Mouse (Mus musculus) cerebellum, postnatal 10 days (tissue): Measurements from ENCODE around the gene Mpig6b.
"Not testable (repeated sequence)": the region's sequence is repeated elsewhere in the genome, so short reads cannot be mapped to it uniquely, and the experiment has no call there.

Source experiments
- DNase-seq, 2 experiments: peaks; one replicate each; pipeline ENCODE4 v3.0.0; 2021; ENCODE audit warnings: mixed read lengths in 2 of 2

The Mpig6b gene

DNA sequence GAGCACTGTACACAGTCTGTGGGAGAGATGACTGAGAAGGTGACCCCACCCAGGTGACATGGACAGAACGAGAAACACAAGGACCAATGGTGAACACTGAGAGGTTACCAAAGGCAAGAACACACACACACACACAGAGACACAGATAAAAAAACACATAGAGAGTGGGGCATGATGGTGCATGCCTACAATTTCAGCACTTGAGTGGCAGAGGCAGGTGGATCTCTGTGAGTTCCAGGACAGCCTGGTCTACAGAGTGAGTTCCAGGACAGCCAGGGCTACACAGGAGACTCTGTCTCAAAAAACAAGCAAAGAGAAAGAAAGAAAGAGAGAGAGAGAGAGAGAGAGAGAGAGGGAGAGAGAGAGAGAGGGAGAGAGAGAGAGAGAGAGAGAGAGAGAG is 32.3 kb downstream of the Mpig6b start:
- not testable (repeated sequence) for DNase-seq

- DNase-seq = no peak
These were observed 33.6 kb downstream of the Mpig6b start for GRCm38 (mm10) chr17:35032323-35032870.

DNA sequence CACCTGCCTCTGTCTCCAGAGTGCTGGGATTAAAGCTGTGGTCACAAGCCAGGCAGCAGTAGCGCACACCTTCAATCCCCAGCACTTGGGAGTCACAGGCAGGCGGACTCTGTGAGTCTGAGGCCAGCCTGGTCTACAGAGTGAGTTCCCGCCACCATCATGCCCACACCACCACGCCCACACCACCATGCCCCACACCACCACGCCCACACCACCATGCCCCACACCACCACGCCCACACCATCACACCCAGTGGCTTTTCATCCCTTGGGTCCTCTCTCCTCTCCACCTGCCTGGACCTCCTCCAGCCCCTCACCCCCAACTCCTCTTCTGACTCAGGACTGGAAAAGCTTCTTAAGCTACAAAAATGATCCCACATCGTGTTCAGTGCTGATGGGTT is 34.1 kb downstream of the Mpig6b start:
- no peak for DNase-seq

DNA sequence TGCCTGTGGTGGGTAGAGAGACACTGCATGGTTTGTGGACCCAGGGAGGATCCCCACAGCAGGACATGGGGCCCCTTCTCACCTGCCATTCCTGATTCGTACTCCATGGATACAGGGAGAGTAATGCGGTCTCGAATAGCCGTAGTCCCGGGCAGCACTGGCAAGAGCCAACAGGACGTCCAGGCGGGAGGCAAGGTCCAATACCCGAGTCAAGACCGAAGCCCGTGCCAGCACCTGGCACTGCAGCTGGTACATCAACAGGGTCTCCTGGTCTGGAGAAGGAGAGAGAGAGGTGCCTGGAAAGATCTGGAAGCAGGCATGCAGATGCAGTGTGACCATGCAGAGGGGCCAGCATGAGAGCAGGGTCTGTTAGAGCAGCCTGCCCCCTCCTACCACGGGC is 34.7 kb downstream of the Mpig6b start:
- peak; percentile 43 to 50 for DNase-seq

- peak; percentile 63 to 65 for DNase-seq
These were observed 36.1 kb downstream of the Mpig6b start for GRCm38 (mm10) chr17:35029691-35030532.

DNA sequence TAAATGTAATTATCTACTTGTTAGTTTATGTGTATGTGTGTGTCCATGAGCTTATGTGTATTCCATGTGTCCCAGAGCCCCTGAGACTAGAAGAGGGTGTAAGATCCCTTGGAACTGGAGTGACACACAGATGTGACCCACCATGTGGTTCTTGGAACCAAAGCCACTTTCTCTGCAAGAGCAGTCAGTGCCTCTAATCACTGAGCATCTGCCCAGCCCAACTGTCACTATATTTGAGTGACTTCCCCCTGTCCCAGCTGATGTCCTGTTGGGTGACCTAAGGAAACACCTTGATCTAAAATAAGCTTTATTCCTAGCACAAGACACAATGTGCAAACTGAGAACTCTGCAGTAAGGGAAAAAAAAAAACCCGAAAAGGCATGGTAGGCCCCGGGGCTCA is 37.7 kb downstream of the Mpig6b start:
- peak; percentile 67 to 75 for DNase-seq

DNA sequence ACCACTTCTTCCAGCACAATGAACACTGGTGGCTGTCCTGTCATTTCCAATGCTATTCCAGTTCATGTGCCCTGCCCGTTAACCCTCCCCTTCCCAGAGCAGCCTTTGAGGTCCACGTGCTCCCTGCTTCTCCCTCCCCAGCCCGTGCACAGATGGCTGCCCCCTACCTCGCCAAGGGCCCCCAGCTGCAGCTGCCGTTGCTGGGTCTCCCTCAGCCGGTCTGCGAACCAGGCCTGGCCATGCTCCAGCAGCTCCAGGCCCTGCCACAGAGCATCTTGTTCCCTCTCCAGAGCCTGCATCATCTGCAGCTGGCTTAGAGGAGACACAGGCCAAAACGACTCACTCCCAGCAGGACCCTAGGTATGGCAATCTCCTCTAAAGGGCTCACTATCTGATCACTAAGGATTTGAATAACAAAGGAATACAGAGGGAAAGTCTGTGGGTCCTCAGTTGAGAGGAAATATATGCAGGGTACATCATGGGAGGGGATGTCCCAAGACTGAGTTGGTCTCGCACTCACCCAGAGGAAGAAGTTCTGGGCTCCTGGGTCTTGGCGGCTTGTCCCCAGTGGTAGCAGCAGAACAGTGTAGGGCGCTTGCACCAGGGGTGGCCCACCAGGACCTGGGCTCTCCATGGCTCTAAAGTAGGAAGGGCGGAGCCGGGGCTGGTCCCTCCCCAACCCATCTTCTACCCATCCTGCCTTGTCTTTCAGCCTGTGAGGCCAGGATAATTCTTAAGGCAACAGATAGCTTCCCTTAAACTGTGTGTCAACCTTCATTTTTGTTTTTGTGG is 38.5 kb downstream of the Mpig6b start, which contains the start of gene Sapcd1:
Sapcd1 (minus strand) TSS at position 740 of the 792 bp plus-strand sequence.
- DNase-seq = peak; percentile 89 to 95

- DNase-seq = peak in 1 of 2 experiments; percentile 25
These were observed 39.8 kb downstream of the Mpig6b start for GRCm38 (mm10) chr17:35026206-35026605.

- no peak for DNase-seq
These were observed 41.1 kb downstream of the Mpig6b start for GRCm38 (mm10) chr17:35024691-35025488.

DNA sequence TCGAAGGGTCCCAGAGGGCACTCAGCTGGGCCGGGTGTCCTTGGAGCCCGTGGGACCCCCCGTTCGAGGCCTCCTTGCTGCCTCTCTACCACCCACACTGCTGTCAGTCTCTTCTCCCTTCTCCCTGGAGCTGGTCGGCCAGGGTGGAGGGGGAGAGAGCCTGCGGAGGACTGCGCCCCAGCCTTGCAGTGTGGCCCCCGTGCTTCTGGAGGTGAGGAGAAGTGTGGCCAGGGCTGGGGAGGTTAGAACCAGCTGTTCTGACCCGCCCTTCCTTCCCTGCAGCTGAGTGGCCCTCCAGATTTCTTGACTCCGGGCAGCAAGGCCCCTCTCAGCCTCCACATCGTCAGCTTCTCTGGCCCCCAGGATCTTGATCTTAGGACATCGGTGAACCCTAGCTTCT is 41.7 kb downstream of the Mpig6b start:
- no peak for DNase-seq

- DNase-seq = peak in 1 of 2 experiments; percentile 16
These were observed 42.2 kb downstream of the Mpig6b start for GRCm38 (mm10) chr17:35023756-35024155.

GRCm38 (mm10) chr17:35023221-35023620 is 42.8 kb downstream of the Mpig6b start:
- DNase-seq = no peak

GRCm38 (mm10) chr17:35022541-35023060 is 43.4 kb downstream of the Mpig6b start:
- DNase-seq = no peak

- DNase-seq = no peak
These were observed 44.0 kb downstream of the Mpig6b start for GRCm38 (mm10) chr17:35021842-35022477.

DNA sequence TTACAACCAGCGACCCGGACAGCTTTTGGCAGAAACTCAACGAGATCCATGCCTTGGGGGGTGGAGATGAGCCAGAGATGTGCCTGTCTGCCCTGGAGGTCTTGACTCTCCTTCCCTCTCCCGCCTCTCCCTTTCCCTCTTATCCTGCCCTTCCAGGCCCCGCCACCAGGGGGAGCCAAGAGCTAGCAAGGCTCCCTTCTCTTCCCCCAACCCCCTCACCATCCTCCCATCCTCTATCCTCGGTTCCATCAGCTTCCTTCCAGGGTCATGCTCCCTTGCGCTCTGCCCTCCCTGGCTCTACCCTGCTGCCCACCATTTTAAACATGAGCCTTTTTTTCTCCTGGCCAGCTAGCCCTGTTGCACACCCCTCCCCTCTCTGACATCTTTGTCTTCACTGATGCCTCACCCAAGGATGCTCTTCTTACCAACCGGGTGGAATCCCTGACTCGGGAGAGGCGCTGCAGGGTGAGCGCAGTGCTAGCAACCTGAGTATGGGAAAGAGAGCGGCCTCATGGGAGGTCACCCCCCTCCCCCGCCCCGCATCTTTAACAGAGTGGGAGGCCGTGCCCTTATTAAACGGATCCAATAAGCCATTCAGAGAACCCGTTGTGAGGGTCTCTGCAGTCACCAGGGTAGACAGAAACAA is 44.7 kb downstream of the Mpig6b start:
- DNase-seq = peak; percentile 97 to 98

- DNase-seq = no peak
These were observed 45.4 kb downstream of the Mpig6b start for GRCm38 (mm10) chr17:35020551-35020950.

GRCm38 (mm10) chr17:35019894-35020293 is 46.1 kb downstream of the Mpig6b start:
- peak in 1 of 2 experiments; percentile 18 for DNase-seq

GRCm38 (mm10) chr17:35018171-35018570 is 47.8 kb downstream of the Mpig6b start:
- no peak for DNase-seq

DNA sequence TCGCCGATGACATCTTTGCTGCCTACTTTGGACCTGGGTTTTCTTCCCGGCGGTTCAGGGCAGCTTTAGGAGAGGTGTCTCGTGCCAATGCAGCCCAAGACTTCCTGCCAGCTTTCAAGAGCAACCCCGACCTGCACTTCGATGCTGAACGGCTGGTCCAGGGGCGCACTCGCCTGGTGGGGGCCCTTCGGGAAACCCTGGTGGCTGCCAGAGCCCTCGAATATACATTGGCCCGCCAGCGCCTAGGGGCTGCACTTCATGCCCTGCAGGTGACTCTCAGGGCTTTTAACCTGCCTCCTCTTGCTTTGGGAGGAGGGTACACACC is 48.3 kb downstream of the Mpig6b start:
- DNase-seq = no peak

DNA sequence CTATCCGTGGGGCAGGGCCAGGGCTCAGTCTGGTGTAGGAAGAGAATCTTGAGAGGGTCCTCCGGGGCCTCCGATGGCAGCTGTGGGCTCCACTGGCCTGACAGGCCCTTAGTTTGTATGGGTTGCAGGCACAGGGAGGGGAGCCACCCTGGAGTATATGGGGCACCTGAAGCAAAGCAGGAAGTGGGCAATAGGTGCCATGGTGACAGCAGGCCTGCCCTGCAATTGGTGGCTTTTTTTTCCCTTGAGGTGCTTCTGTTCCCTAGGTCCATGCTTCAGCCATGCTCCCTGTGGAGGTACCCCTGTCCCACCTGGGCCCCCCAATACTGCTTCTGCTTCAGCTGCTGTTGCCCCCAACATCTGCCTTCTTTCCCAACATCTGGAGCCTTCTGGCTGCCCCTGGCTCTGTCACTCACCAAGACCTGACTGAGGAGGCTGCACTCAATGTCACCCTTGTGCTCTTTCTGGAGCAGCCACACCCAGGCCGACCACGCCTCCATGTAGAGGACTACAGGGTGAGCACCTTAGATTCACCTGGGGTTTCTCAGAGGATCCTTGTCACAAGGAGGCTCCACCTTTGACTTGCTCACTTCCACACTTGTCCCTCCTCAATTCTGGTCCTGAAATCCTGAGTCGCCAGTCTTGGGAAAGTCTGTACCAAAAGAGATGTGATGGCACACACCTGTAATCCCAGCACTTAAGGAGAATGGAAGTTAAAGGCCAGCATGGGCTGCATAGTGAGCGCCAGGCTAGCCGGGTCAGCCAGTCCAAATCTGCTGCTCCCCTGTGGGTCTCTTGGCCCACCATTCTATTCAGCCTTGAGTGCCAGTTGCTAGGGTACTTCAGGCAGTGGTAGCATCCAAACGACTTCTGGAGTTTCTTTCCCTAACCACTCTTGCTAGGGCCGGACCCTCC is 48.9 kb downstream of the Mpig6b start:
- peak; percentile 63 to 71 for DNase-seq
